ENCODE assay signal across 8 mouse cellular contexts in genomic region chr17:47833628-47834481, GRCm38 (mm10). TPM values are rescaled to one million over a fixed set of nuclear protein-coding genes. Genes with fewer than 3 reads are reported as not detected.
DNase-seq lines count a peak whose midpoint lies in the region; ATAC-seq and TF ChIP-seq lines count a peak whose summit lies in the region.

No protein-coding gene starts in this region.

- no peak for TF ChIP-seq CTCF in lung, embryonic 14.5 days (IDR thresholded peaks at IDR 0.05; ENCODE audit: low read depth)

- TF ChIP-seq POLR2A in limb, embryonic 14.5 days (IDR thresholded peaks at IDR 0.05; ENCODE audit: borderline replicate concordance, extremely low read depth, insufficient read depth, insufficient read length) = no peak

- no peaks in the 10 kb centered on the region for H3K27me3 ChIP-seq in lung, embryonic 14.5 days (ENCODE audit: insufficient read depth, low read length)
- peaks cover 40% of the 10 kb centered on the region for H3K27me3 ChIP-seq in forebrain, embryonic 15.5 days
- H3K27me3 ChIP-seq in limb, embryonic 14.5 days (ENCODE audit: control insufficient read depth, insufficient read depth, low read length) = no peaks in the 10 kb centered on the region; the same call in 1 of the 2 replicates
- H3K27me3 ChIP-seq in neural tube, embryonic 15.5 days (replicated peaks) = peaks cover 54% of the 10 kb centered on the region

- 1% methylated on average over 45 of the region's 45 CpGs for WGBS in lung, embryonic 14.5 days
- WGBS in forebrain, embryonic 15.5 days = 1% methylated on average over 45 of the region's 45 CpGs
- 1% methylated on average over 43 of the region's 45 CpGs for WGBS in limb, embryonic 14.5 days
- WGBS in neural tube, embryonic 15.5 days = 1% methylated on average over 45 of the region's 45 CpGs

- peak overlapping the region; percentile 90 for H3K4me3 ChIP-seq in lung, embryonic 14.5 days (ENCODE audit: low read depth, low read length)
- peak overlapping the region; percentile 65 for H3K4me3 ChIP-seq in forebrain, embryonic 15.5 days
- H3K4me3 ChIP-seq in limb, embryonic 14.5 days (replicated peaks; ENCODE audit: low read length) = peak overlapping the region; percentile 92
- peak overlapping the region; percentile 53 for H3K4me3 ChIP-seq in neural tube, embryonic 15.5 days (replicated peaks)

- peak overlapping the region; percentile 94 for H3K27ac ChIP-seq in lung, embryonic 14.5 days (ENCODE audit: low read depth)
- H3K27ac ChIP-seq in forebrain, embryonic 15.5 days (replicated peaks) = no peak overlapping the region
- H3K27ac ChIP-seq in limb, embryonic 14.5 days (replicated peaks; ENCODE audit: low read depth, low read length) = peak overlapping the region; percentile 87
- H3K27ac ChIP-seq in neural tube, embryonic 15.5 days (replicated peaks) = no peak overlapping the region

- H3K4me2 ChIP-seq in lung, embryonic 14.5 days = peak overlapping the region; percentile 75
- H3K4me2 ChIP-seq in forebrain, embryonic 15.5 days (replicated peaks) = peak overlapping the region; percentile 96
- peak overlapping the region; percentile 88 for H3K4me2 ChIP-seq in limb, embryonic 14.5 days (replicated peaks; ENCODE audit: low read depth, low read length, severe bottlenecking)
- peak overlapping the region; percentile 96 for H3K4me2 ChIP-seq in neural tube, embryonic 15.5 days

- peaks cover 21% of the 10 kb centered on the region; the same call in 1 of the 2 replicates for H3K36me3 ChIP-seq in lung, embryonic 14.5 days (ENCODE audit: insufficient read depth)
- H3K36me3 ChIP-seq in forebrain, embryonic 15.5 days = no peaks in the 10 kb centered on the region
- H3K36me3 ChIP-seq in limb, embryonic 14.5 days (ENCODE audit: control insufficient read depth, insufficient read depth, low read length) = peaks cover 19% of the 10 kb centered on the region
- no peaks in the 10 kb centered on the region for H3K36me3 ChIP-seq in neural tube, embryonic 15.5 days

- peak overlapping the region; percentile 79 for H3K9ac ChIP-seq in lung, embryonic 14.5 days
- H3K9ac ChIP-seq in forebrain, embryonic 15.5 days (replicated peaks) = peak overlapping the region; percentile 63
- H3K9ac ChIP-seq in limb, embryonic 14.5 days (ENCODE audit: low read depth, low read length, severe bottlenecking) = peak overlapping the region; percentile 84
- 0 out of 2 replicates have a peak overlapping the region, but pooled peaks have one; percentile 53 for H3K9ac ChIP-seq in neural tube, embryonic 15.5 days (replicated peaks)

- DNase-seq in lung, embryonic 14.5 days = peak; percentile 60
- DNase-seq in lung, adult 18-20 months = no peak
- DNase-seq in limb, embryonic 14.5 days (ENCODE audit: low spot score) = no peak
- no peak for DNase-seq in thymus, postnatal 0 days (ENCODE audit: low spot score)
- DNase-seq in yolk sac, embryonic 10.5 days (ENCODE audit: low spot score) = no peak

- H3K9me3 ChIP-seq in lung, embryonic 14.5 days (ENCODE audit: low read depth, low read length) = no peaks in the 10 kb centered on the region
- no peaks in the 10 kb centered on the region for H3K9me3 ChIP-seq in forebrain, embryonic 15.5 days
- H3K9me3 ChIP-seq in limb, embryonic 14.5 days (ENCODE audit: control insufficient read depth, low read length) = no peaks in the 10 kb centered on the region
- H3K9me3 ChIP-seq in neural tube, embryonic 15.5 days (replicated peaks) = no peaks in the 10 kb centered on the region

- no peak for ATAC-seq in lung, embryonic 14.5 days (ENCODE audit: insufficient read depth)
- ATAC-seq in forebrain, embryonic 15.5 days (replicated peaks) = no peak
- no peak for ATAC-seq in limb, embryonic 14.5 days (ENCODE audit: low FRiP score, low read depth)
- no peak for ATAC-seq in neural tube, embryonic 15.5 days (ENCODE audit: low FRiP score)
- ATAC-seq in megakaryocyte progenitor cell, adult 5-6 weeks (replicated peaks; ENCODE audit: poor library complexity) = no peak

- peaks cover 19% of the 10 kb centered on the region for H3K4me1 ChIP-seq in lung, embryonic 14.5 days (ENCODE audit: insufficient read depth)
- peaks cover 29% of the 10 kb centered on the region for H3K4me1 ChIP-seq in forebrain, embryonic 15.5 days
- peaks cover 47% of the 10 kb centered on the region for H3K4me1 ChIP-seq in limb, embryonic 14.5 days (ENCODE audit: control insufficient read depth, insufficient read depth, low read length)
- H3K4me1 ChIP-seq in neural tube, embryonic 15.5 days = peaks cover 37% of the 10 kb centered on the region

RNA-seq across cellular contexts. Expression of gene Mdfi, which starts 0.6 kb away (rescaled TPM):
- 38.8 and 43.6 TPM in 2 replicates for polyA plus RNA-seq in lung, embryonic 14.5 days (2014; fragmentation: Nextera tagmentation; extraction: Ambion mirVana)
- 2.5 and 2.7 TPM in 2 replicates for polyA plus RNA-seq in forebrain, embryonic 15.5 days (2015; fragmentation: Nextera tagmentation; extraction: Ambion mirVana)
- polyA plus RNA-seq in limb, embryonic 14.5 days (2012; rRNA removed) = 281 and 440 TPM in 2 replicates
- polyA plus RNA-seq in limb, embryonic 14.5 days (2014; fragmentation: Nextera tagmentation; extraction: Ambion mirVana) = 57.5 and 64.7 TPM in 2 replicates
- polyA plus RNA-seq in neural tube, embryonic 15.5 days (2015; fragmentation: Nextera tagmentation; extraction: Ambion mirVana) = 3.3 and 4.4 TPM in 2 replicates
- 3.5 and 3.7 TPM in 2 replicates for polyA plus RNA-seq in thymus, postnatal 0 days (2015; fragmentation: Nextera tagmentation; extraction: Ambion mirVana)
- 2.9 and 4.1 TPM in 2 replicates for total RNA-seq in megakaryocyte progenitor cell, adult 5-6 weeks (2015)
- total RNA-seq in megakaryocyte progenitor cell, adult 5-6 weeks (2017) = 1.5 and 3.8 TPM in 2 replicates

Comparison
In these comparisons a context has a peak if more than half of its experiments do, and no peak if none do; other contexts are left out.
1. H3K27ac ChIP-seq: peak in lung, embryonic 14.5 days (single experiment) and limb, embryonic 14.5 days (single experiment); none in forebrain, embryonic 15.5 days (single experiment) and neural tube, embryonic 15.5 days (single experiment).
2. Peak in every context shown above with its lines, with median percentiles within 50 percentile points of each other: H3K4me2 ChIP-seq, H3K4me3 ChIP-seq and H3K9ac ChIP-seq.